Mouse (Mus musculus): ENCODE measurements around the gene Uqcc1.

The Uqcc1 gene

GRCm38 (mm10) chr2:155814829-155815228 lies 115.3 kb downstream of the Uqcc1 start:
- in situ Hi-C loops (cut with MboI) = no loop called here

DNA sequence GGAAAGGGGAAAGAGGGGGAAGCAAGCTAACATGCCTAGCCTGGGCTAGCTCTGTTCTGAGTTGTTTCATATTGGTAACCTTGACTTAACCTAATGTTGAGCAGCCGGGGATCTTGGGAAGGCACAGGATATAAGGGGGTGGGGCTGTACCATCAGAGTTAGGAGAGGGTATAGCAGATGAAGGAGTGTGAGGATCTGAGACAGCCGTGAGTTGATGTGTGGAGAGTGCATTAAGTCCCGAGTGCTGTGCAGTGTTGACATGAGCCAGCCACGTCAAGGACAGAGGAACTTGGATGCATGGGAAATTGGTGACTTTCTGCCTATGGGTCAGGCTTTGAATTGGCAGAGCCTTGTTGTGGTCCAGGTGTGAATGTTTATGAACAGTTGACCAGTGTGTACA lies 117.5 kb downstream of the Uqcc1 start:
- in situ Hi-C loops (cut with MboI) = no loop called here

- in situ Hi-C loops (cut with MboI) = no loop called here
These were observed 118.2 kb downstream of the Uqcc1 start for GRCm38 (mm10) chr2:155811821-155812396.

DNA sequence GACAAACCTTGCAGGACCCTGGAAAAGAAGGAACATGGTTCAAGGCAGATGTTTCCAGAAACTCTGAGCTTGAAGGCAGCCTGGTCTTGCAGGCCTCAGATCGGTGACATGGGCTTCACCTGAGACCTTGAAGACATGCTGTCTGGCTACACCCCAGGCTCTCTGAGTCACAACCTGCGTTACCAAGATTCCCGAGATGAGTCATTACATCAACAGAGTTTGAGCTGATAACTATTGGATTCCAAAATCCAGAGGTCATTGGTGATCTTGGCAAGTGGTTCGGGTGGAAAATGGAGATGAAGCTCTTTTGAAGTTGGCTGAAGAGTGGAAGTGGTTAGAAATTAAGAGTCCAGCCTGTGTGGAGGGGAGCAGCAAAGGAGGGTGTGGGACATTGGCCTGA lies 120.5 kb downstream of the Uqcc1 start:
- in situ Hi-C loops (cut with MboI) = no loop called here

GRCm38 (mm10) chr2:155807408-155807807 lies 122.7 kb downstream of the Uqcc1 start:
- in situ Hi-C loops (cut with MboI) = no loop called here

GRCm38 (mm10) chr2:155806548-155806947 lies 123.6 kb downstream of the Uqcc1 start:
- in situ Hi-C loops (cut with MboI) = no loop called here

DNA sequence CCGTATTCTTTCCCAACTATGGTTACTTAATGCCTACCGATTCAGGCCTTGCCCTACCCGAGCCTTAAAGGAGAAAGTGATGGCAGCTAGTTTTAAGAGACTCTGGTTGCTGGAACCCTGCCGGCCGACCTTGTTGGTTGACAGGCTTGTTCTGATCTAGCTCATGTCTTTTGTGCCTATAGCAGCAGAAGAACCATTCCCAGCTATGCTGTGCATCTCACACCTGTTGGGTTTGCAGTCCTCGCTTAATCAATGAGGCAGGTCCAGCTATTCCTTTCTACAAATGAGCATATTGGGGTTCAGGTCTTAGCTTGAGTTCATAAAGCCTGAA lies 124.2 kb downstream of the Uqcc1 start:
- in situ Hi-C loops (cut with MboI) = no loop called here

DNA sequence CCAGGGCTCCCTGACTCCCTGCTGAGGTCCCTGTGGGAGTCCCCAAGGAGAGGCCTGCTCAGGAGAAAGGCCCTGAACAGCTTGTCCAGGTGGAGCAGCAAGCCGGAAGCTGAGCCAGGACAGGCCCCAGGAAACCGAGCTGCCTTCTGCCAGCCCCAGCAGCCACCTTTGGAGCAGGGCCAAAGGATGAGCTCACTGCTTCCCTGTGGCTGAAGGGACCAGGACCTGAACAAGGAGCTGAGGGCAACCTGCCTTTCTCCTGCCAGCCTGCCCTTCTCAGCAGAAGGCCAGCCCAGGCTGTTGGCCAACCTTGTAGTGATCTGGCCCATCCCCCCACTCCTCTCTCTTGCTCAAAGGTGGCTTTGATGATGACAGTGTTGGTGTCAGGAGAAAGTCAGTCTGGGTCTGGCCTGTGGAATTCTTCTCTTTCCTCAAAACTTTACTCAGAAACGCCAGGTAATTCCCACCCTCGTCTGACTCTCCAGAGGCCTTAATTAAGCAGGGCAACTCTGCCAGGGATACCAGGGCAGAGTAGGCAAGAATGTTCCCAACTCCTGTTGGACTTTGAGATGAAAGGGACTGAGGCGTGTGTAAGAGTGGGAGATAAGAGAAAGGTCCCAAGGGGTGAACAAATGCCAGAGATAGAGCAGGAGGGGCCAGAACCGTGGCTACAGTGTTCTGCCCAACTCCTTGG lies 124.7 kb downstream of the Uqcc1 start:
- in situ Hi-C loops (cut with MboI) = no loop called here

DNA sequence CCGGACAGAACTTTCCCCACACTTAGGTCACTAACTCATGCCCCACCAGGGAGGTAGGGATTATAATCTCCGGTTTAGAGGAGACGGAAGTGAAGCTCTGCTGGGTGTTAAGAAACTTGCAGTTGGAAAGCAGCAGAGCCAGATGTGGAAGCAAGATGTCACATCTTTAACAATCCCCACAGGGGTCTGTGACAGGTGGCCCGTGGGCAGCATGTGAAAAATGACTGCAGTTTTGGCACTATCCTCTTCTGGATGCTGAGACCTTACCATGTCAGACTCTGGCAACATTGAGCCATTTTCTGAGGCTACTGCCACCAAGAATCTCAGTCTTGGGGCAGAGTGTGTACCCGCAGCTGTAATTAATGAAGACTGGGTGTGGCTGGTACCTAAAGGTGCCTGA lies 126.1 kb downstream of the Uqcc1 start:
- in situ Hi-C loops (cut with MboI) = no loop called here

- in situ Hi-C loops (cut with MboI) = no loop called here
These were observed 127.3 kb downstream of the Uqcc1 start for GRCm38 (mm10) chr2:155802761-155803160.

GRCm38 (mm10) chr2:155798613-155799012 lies 131.5 kb downstream of the Uqcc1 start:
- in situ Hi-C loops (cut with MboI) = no loop called here

Data from mature B cell (primary cell).